Mouse (Mus musculus) c-Kit-positive CD71-positive TER-119-negative erythroid progenitor cells, embryonic 14.5 days (primary cell): Measurements from ENCODE around the gene Madd.
A peak's percentile ranks its signal among the peaks of the same experiment; 100 is the strongest.
"Not testable (repeated sequence)": the region's sequence is repeated elsewhere in the genome, so short reads cannot be mapped to it uniquely, and the experiment has no call there.

Experiments
- DNase-seq: peaks from one replicate; pipeline ENCODE4 v3.0.0-alpha.2; 2013; ENCODE audit warnings: low read depth

Madd gene

DNA sequence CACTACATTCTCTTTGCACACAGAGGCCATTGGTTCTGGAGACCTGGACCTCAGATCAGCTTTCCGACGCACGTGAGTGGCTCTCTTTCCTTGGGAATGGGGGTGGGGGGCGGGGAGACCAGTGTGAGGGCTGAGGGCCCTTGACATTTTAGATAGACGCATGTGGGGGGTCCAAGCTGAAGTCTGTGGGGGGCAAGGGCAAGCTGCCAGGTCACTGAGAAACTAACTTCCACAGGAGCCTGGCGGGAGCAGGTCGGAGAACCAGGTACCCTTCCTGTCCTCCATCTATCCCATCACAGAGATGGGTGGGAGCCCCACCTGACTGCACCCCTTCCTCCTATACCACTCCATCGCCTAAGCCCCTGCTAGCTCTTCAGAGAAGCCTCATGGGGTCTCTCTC lies 62.1 kb downstream of the Madd start:
- DNase-seq, result no peak

GRCm38 (mm10) chr2:91121011-91121410 lies 62.6 kb downstream of the Madd start:
- no peak for DNase-seq

DNA sequence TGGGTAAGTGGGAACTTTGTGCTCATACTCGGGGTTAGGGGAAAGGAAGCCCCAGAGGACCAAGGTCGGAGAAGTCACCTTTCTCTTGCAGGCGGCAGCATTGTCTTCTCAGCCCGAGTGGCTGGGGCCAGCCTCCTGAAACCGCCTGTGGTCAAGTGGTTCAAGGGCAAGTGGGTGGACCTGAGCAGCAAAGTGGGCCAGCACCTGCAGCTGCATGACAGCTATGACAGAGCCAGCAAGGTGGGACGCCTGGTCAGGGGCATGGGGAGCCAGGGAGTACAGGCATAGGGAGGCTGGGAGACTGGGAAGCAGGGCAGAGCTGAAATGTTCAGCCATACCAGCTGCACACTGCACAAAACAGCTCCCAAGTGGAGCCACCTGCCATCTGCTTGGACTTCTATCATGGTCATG lies 63.4 kb downstream of the Madd start:
- no peak for DNase-seq

DNA sequence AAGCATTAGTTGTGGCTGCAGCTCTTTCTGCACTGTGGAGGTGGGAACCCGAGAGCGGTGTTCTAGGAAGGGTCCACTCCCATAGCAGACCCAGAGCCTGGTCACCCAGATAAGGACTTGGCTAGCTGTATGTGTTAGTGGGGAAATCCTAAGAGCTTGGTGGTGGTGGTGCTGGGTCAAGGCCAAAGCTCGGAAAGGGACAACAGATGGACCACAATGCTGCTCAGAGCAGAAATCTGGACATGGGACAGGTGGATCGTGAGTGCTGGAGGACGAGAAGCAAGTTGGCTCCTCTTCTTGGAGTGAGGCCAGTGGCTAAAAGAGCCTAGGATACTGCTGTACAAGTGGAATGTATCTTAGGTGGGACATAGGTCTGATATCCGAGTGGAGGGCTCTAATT lies 64.1 kb downstream of the Madd start:
- DNase-seq, result no peak

GRCm38 (mm10) chr2:91119061-91119460 lies 64.6 kb downstream of the Madd start:
- DNase-seq, result no peak

DNA sequence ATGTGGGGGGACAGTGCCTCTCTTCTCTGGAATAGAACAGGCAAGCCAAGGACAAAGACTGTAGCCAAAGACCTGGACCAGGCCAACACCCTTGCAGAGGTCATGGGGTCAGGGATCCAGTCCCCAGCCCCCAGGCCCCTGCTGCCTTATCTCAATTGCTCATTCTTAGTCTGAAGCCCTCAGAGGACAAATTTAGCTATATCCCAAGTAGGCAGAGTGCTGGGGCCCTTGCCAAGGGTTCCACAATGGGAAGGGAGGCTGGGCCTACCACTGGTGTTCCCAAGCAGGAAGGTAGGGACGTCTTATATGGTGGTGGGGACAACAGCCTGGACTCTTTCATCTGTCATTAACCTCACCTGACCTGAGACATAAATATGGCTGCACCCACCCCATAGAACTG lies 65.0 kb downstream of the Madd start:
- no peak for DNase-seq

GRCm38 (mm10) chr2:91117585-91118275 lies 65.9 kb downstream of the Madd start, which contains the start of gene Mybpc3:
Mybpc3 (plus strand) TSS chr2:91118144.
- DNase-seq, result no peak

GRCm38 (mm10) chr2:91116842-91117241 lies 66.8 kb downstream of the Madd start:
- no peak for DNase-seq

GRCm38 (mm10) chr2:91115578-91115970 lies 68.1 kb downstream of the Madd start:
- no peak for DNase-seq

GRCm38 (mm10) chr2:91114781-91115577 lies 68.7 kb downstream of the Madd start:
- peak; percentile 81 for DNase-seq

- no peak for DNase-seq
Observed at GRCm38 (mm10) chr2:91113852-91114251, 69.8 kb downstream of the Madd start.

GRCm38 (mm10) chr2:91113334-91113733 lies 70.3 kb downstream of the Madd start:
- no peak for DNase-seq

GRCm38 (mm10) chr2:91112491-91112890 lies 71.1 kb downstream of the Madd start:
- peak; percentile 77 for DNase-seq

DNA sequence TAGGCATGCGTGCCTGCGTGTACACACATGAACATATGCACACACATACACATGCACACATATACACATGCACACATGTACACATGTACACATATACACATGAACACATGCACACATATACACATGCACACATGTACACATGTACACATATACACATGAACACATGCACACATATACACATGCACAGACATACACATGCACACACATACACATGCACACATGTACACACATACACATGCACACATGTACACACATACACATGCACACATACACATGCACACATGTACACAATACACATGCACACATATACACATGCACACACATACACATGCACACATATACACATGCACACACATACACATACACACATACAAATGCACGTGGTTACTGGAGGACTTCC lies 71.8 kb downstream of the Madd start:
- DNase-seq, result not testable (repeated sequence)

- no peak for DNase-seq
Observed at GRCm38 (mm10) chr2:91110429-91110828, 73.2 kb downstream of the Madd start.

GRCm38 (mm10) chr2:91109807-91110385 lies 73.7 kb downstream of the Madd start:
- no peak for DNase-seq

DNA sequence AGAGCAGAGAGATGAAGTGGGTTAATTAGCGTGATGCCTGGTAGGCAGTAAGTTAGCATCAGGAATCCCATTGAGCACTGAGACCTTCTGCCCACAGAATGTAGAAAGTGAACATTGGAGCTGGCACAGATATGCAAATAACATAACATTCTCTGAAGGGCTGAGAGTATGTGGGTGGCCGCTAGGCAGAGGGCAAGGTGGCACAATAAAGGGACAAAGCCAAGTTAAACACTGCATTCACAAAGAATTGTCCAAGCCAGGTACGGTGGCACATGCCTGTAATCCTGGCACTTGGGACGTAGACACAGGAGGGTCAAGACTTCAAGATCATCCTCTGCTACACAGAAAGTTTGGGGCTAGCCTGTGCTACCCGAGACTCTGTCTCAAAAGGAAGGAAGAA lies 74.4 kb downstream of the Madd start:
- no peak for DNase-seq

DNA sequence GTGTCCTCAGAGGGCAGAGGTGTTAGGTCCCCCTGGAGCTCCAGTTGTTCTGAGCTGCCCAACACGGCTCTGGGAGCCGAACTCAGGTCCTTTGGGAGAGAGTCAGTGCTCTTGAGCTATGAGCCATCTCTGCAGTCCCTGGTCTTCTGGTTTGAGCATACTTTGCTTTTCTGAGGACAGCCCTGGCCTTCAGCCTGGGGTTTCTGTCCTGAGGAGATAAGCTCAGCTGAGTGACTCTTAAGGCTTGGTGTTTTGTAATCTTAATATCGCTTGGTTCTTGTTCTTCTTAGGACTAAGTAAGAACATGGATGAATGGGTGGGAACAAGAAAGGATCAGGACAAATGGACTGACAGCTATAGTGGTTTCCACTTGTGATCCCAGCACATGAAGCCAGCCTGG lies 75.5 kb downstream of the Madd start:
- no peak for DNase-seq

DNA sequence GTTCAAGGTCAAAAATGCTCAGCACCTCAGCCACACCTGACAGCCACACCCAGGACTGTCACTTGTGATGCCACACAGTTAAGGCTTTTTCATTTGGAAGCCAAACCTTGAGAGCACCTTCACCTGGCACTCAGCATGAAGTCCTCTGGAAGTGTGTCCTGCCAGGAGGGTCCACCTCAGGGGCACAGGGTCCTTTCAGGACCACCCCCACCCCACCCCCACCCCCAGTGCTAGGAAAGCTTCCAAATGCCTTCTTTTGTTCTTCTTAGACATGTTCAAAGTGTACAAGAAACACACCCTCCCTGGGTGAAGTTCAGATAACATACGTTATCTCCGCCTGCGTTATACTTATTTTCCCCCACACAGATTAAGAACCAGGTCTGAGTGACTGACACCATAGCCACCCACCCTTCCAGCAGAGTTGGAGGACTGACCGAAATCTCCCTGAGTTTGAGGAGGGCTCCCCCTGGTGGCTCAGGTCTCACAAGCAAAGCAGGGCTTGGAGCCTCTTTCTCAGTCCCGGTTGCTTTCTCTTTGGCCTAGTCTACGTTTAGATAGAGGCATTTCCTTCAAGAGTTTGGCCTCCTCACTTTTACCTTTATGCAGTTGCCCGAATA lies 82.4 kb downstream of the Madd start:
- peak; percentile 93 for DNase-seq

DNA sequence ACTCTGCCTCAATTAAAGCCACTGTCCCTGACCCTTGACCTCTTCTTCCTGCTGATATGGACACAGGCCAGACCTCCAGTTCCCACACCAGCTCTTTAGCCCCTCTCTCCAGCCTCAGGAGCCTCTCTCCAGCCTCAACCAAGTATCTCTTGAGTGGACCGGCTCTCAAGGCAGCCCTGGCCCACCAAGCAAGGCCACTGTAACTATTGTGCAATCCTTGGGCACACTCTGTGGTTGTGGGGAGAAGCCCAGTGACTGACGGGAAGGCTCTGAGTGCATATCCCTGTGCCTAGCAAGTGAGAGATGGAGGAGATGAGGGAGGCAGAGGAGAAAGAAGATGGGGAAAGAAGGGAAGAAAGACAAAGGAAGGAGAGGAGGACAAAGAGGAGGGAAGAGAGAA lies 85.5 kb downstream of the Madd start:
- DNase-seq, result no peak

DNA sequence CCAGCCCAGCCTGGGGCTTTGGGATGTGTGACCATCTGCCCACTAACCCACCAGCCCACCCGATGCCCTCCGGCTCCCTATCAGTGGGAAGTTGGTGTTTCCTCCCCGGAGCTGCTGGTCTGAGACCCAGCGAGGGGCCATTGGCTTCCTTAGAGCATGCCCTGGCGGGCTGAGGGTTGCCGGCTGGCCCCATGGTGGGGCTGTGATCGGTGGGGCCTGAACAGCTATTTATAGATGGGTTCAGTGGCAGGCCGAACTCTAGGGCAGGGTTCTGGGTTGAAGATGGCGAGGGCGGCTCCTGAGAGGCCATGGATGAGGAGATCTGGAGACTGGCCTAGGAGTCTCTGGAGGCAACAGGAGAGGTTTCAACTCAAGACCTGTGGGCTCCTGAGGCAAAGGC lies 86.6 kb downstream of the Madd start:
- DNase-seq, result no peak

- peak; percentile 58 for DNase-seq
Observed at GRCm38 (mm10) chr2:91096524-91096923, 87.1 kb downstream of the Madd start.

DNA sequence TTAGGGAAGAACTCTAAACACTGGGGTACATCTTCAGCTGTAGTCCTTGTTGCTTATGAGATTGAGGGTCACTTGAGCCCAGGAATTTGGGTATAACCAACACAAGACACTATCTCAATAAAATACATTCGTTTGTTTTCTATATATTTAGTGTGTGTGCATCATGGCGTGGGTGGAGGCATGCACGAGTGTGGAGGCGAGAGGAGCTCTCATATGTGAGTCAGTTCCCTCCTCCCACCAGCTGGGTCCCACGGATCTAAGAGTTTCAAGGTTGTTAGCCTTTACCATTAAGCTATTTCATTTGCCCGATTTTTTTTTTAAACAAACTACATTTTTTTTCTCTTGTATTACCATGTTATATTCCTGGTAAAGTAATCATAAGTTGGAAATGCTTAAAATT lies 92.8 kb downstream of the Madd start:
- no peak for DNase-seq
